Mouse (Mus musculus) ES-Bruce4 (cell line): ENCODE results near the gene Mycbpap.

Source experiments
- CTCF ChIP-seq: IDR thresholded peaks from one replicate; pipeline ENCODE4 v1.8.1; 2011; ENCODE audit warnings: low read depth, low read length
- POLR2A ChIP-seq: IDR thresholded peaks from one replicate; pipeline ENCODE4 v1.8.1; 2011; ENCODE audit warnings: low read length; ENCODE audit not compliant: insufficient read depth

- TF ChIP-seq POLR2A = no peak
- TF ChIP-seq CTCF = no peak
Observed at GRCm38 (mm10) chr11:94500362-94500761, 21.2 kb downstream of the Mycbpap start.
